Mouse (Mus musculus): ENCODE data around the gene Dpep2nb. TPM values are rescaled to one million over a fixed set of nuclear protein-coding genes. Genes with fewer than 3 reads are reported as not detected.

The Dpep2nb gene
- total and polyA plus RNA-seq, 3 experiments: 0.16 TPM; not detected in 2

GRCm38 (mm10) chr8:105961101-105961500 lies 44.7 kb downstream of the Dpep2nb start:
- DNase-seq (ENCODE audit: low spot score): no peak
- H3K4me3 ChIP-seq (ENCODE audit: low read depth, low read length): no peak overlapping the region
- no peak for ATAC-seq (ENCODE audit: extremely low read depth, insufficient number of reproducible peaks, low FRiP score, poor library complexity, severe bottlenecking)
- no peaks in the 10 kb centered on the region for H3K9me3 ChIP-seq (replicated peaks)
- peaks cover 36% of the 10 kb centered on the region for H3K4me1 ChIP-seq (ENCODE audit: insufficient read depth, low read depth, low read length)
- no peaks in the 10 kb centered on the region for H3K27me3 ChIP-seq (ENCODE audit: insufficient read depth, low read length)
- no peak for TF ChIP-seq GATA2 (IDR thresholded peaks at IDR 0.05; ENCODE audit: borderline replicate concordance, low read depth, low read length)
- no peak for TF ChIP-seq GATA1 (IDR thresholded peaks at IDR 0.05; ENCODE audit: borderline replicate concordance, low read length)
- TF ChIP-seq TAL1 (conservative IDR thresholded peaks at IDR 0.05; ENCODE audit: low read depth, low read length): no peak
- no peak for TF ChIP-seq CTCF (IDR thresholded peaks at IDR 0.05; ENCODE audit: low read depth, low read length)
- TF ChIP-seq POLR2AphosphoS5 (IDR thresholded peaks at IDR 0.05; ENCODE audit: insufficient replicate concordance, low read depth, low read length): no peak
- H3K36me3 ChIP-seq (replicated peaks): peaks cover 77% of the 10 kb centered on the region

- no peak for TF ChIP-seq POLR2AphosphoS5 (IDR thresholded peaks at IDR 0.05; ENCODE audit: insufficient replicate concordance, low read depth, low read length)
- DNase-seq (ENCODE audit: low spot score) (no peak), ATAC-seq (ENCODE audit: extremely low read depth, insufficient number of reproducible peaks, low FRiP score, poor library complexity, severe bottlenecking) (no peak)
- Histone ChIP-seq H3K9me3 (replicated peaks) (no peaks in the 10 kb centered on the region), H3K27me3 (ENCODE audit: insufficient read depth, low read length) (no peaks in the 10 kb centered on the region), H3K4me1 (ENCODE audit: insufficient read depth, low read depth, low read length) (peaks cover 21% of the 10 kb centered on the region), H3K36me3 (replicated peaks) (peaks cover 86% of the 10 kb centered on the region), H3K4me3 (ENCODE audit: low read depth, low read length) (no peak overlapping the region)
Measured at GRCm38 (mm10) chr8:105959350-105959749, 46.4 kb downstream of the Dpep2nb start.

- no peaks in the 10 kb centered on the region for H3K27me3 ChIP-seq (ENCODE audit: insufficient read depth, low read length)
- H3K4me1 ChIP-seq (ENCODE audit: insufficient read depth, low read depth, low read length): peaks cover 12% of the 10 kb centered on the region
- DNase-seq (ENCODE audit: low spot score) (no peak), ATAC-seq (ENCODE audit: extremely low read depth, insufficient number of reproducible peaks, low FRiP score, poor library complexity, severe bottlenecking) (no peak)
- H3K9me3 ChIP-seq (replicated peaks): no peaks in the 10 kb centered on the region
- H3K36me3 ChIP-seq (replicated peaks): peaks cover 85% of the 10 kb centered on the region
- TF ChIP-seq GATA2 (IDR thresholded peaks at IDR 0.05; ENCODE audit: borderline replicate concordance, low read depth, low read length) (no peak), POLR2AphosphoS5 (IDR thresholded peaks at IDR 0.05; ENCODE audit: insufficient replicate concordance, low read depth, low read length) (no peak), CTCF (IDR thresholded peaks at IDR 0.05; ENCODE audit: low read depth, low read length) (no peak), GATA1 (IDR thresholded peaks at IDR 0.05; ENCODE audit: borderline replicate concordance, low read length) (no peak), TAL1 (conservative IDR thresholded peaks at IDR 0.05; ENCODE audit: low read depth, low read length) (no peak)
- no peak overlapping the region for H3K4me3 ChIP-seq (ENCODE audit: low read depth, low read length)
Measured at GRCm38 (mm10) chr8:105957813-105958212, 48.0 kb downstream of the Dpep2nb start.

GRCm38 (mm10) chr8:105956556-105956955 lies 49.2 kb downstream of the Dpep2nb start:
- H3K4me3 ChIP-seq (ENCODE audit: low read depth, low read length): no peak overlapping the region
- no peaks in the 10 kb centered on the region for H3K9me3 ChIP-seq (replicated peaks)
- no peaks in the 10 kb centered on the region for H3K27me3 ChIP-seq (ENCODE audit: insufficient read depth, low read length)
- H3K36me3 ChIP-seq (replicated peaks): peaks cover 85% of the 10 kb centered on the region
- TF ChIP-seq GATA2 (IDR thresholded peaks at IDR 0.05; ENCODE audit: borderline replicate concordance, low read depth, low read length) (no peak), POLR2AphosphoS5 (IDR thresholded peaks at IDR 0.05; ENCODE audit: insufficient replicate concordance, low read depth, low read length) (no peak), GATA1 (IDR thresholded peaks at IDR 0.05; ENCODE audit: borderline replicate concordance, low read length) (no peak), TAL1 (conservative IDR thresholded peaks at IDR 0.05; ENCODE audit: low read depth, low read length) (no peak), CTCF (IDR thresholded peaks at IDR 0.05; ENCODE audit: low read depth, low read length) (no peak)
- DNase-seq (ENCODE audit: low spot score): no peak
- H3K4me1 ChIP-seq (ENCODE audit: insufficient read depth, low read depth, low read length): peaks cover 5% of the 10 kb centered on the region
- no peak for ATAC-seq (ENCODE audit: extremely low read depth, insufficient number of reproducible peaks, low FRiP score, poor library complexity, severe bottlenecking)

- ATAC-seq (ENCODE audit: extremely low read depth, insufficient number of reproducible peaks, low FRiP score, poor library complexity, severe bottlenecking): no peak
Measured at GRCm38 (mm10) chr8:105951057-105951659, 54.6 kb downstream of the Dpep2nb start.

GRCm38 (mm10) chr8:105949350-105949749 lies 56.4 kb downstream of the Dpep2nb start:
- TF ChIP-seq CTCF (IDR thresholded peaks at IDR 0.05; ENCODE audit: low read depth, low read length): no peak
- TF ChIP-seq POLR2AphosphoS5 (IDR thresholded peaks at IDR 0.05; ENCODE audit: insufficient replicate concordance, low read depth, low read length): no peak
- no peak for TF ChIP-seq GATA2 (IDR thresholded peaks at IDR 0.05; ENCODE audit: borderline replicate concordance, low read depth, low read length)
- TF ChIP-seq TAL1 (conservative IDR thresholded peaks at IDR 0.05; ENCODE audit: low read depth, low read length): no peak
- no peak for TF ChIP-seq GATA1 (IDR thresholded peaks at IDR 0.05; ENCODE audit: borderline replicate concordance, low read length)
- H3K4me3 ChIP-seq (ENCODE audit: low read depth, low read length): no peak overlapping the region
- peaks cover 93% of the 10 kb centered on the region for H3K36me3 ChIP-seq (replicated peaks)
- H3K27me3 ChIP-seq (ENCODE audit: insufficient read depth, low read length): no peaks in the 10 kb centered on the region
- ATAC-seq (ENCODE audit: extremely low read depth, insufficient number of reproducible peaks, low FRiP score, poor library complexity, severe bottlenecking) (no peak), DNase-seq (ENCODE audit: low spot score) (peak; percentile 54)
- H3K4me1 ChIP-seq (ENCODE audit: insufficient read depth, low read depth, low read length): peaks cover 12% of the 10 kb centered on the region
- no peaks in the 10 kb centered on the region for H3K9me3 ChIP-seq (replicated peaks)

More at GRCm38 (mm10) chr8:105951057-105951659, 54.6 kb downstream of the Dpep2nb start:
- Histone ChIP-seq H3K4me3 (ENCODE audit: low read depth, low read length) (no peak overlapping the region), H3K27me3 (ENCODE audit: insufficient read depth, low read length) (no peaks in the 10 kb centered on the region), H3K36me3 (replicated peaks) (peaks cover 89% of the 10 kb centered on the region), H3K9me3 (replicated peaks) (no peaks in the 10 kb centered on the region), H3K4me1 (ENCODE audit: insufficient read depth, low read depth, low read length) (peaks cover 12% of the 10 kb centered on the region)
- DNase-seq (ENCODE audit: low spot score): no peak
- TF ChIP-seq POLR2AphosphoS5 (IDR thresholded peaks at IDR 0.05; ENCODE audit: insufficient replicate concordance, low read depth, low read length) (no peak), TAL1 (conservative IDR thresholded peaks at IDR 0.05; ENCODE audit: low read depth, low read length) (no peak), GATA2 (IDR thresholded peaks at IDR 0.05; ENCODE audit: borderline replicate concordance, low read depth, low read length) (no peak), GATA1 (IDR thresholded peaks at IDR 0.05; ENCODE audit: borderline replicate concordance, low read length) (no peak), CTCF (IDR thresholded peaks at IDR 0.05; ENCODE audit: low read depth, low read length) (no peak)

Other genes starting within 250 kb of the Dpep2nb start
Only the 20 nearest of the 22 such genes appear.
- 35.6 and 114 TPM in 2 replicates for gene Ranbp10, start 178.6 kb downstream of the Dpep2nb start, total RNA-seq (2014; fragmentation: Nextera tagmentation)
- gene Ranbp10, start 178.6 kb downstream of the Dpep2nb start, total RNA-seq (2017): 12.5 and 14.3 TPM in 2 replicates
- gene Ranbp10, start 178.6 kb downstream of the Dpep2nb start, polyA plus RNA-seq (2012): 22.1 and 29.3 TPM in 2 replicates
- gene Tsnaxip1, start 178.2 kb downstream of the Dpep2nb start, total RNA-seq (2014; fragmentation: Nextera tagmentation): not detected in 2 replicates
- gene Tsnaxip1, start 178.2 kb downstream of the Dpep2nb start, total RNA-seq (2017): 0.06 and 0.16 TPM in 2 replicates
- gene Tsnaxip1, start 178.2 kb downstream of the Dpep2nb start, polyA plus RNA-seq (2012): not detected in 2 replicates
- 25.2 and 31.4 TPM in 2 replicates for gene Cenpt, start 152.7 kb downstream of the Dpep2nb start, total RNA-seq (2014; fragmentation: Nextera tagmentation)
- 14.4 and 14.6 TPM in 2 replicates for gene Cenpt, start 152.7 kb downstream of the Dpep2nb start, total RNA-seq (2017)
- gene Cenpt, start 152.7 kb downstream of the Dpep2nb start, polyA plus RNA-seq (2012): 12.7 and 12.9 TPM in 2 replicates
- gene Thap11, start 150.8 kb downstream of the Dpep2nb start, total RNA-seq (2014; fragmentation: Nextera tagmentation): 18.1 and 22.5 TPM in 2 replicates
- 35.8 and 42.5 TPM in 2 replicates for gene Thap11, start 150.8 kb downstream of the Dpep2nb start, total RNA-seq (2017)
- gene Thap11, start 150.8 kb downstream of the Dpep2nb start, polyA plus RNA-seq (2012): 31.7 and 34.2 TPM in 2 replicates
- gene Nutf2, start 145.4 kb downstream of the Dpep2nb start, total RNA-seq (2014; fragmentation: Nextera tagmentation): 378 and 465 TPM in 2 replicates
- 87.1 and 116 TPM in 2 replicates for gene Nutf2, start 145.4 kb downstream of the Dpep2nb start, total RNA-seq (2017)
- gene Nutf2, start 145.4 kb downstream of the Dpep2nb start, polyA plus RNA-seq (2012): 284 and 322 TPM in 2 replicates
- 32.7 and 53.4 TPM in 2 replicates for gene Edc4, start 125.1 kb downstream of the Dpep2nb start, total RNA-seq (2014; fragmentation: Nextera tagmentation)
- 39.7 and 43.0 TPM in 2 replicates for gene Edc4, start 125.1 kb downstream of the Dpep2nb start, total RNA-seq (2017)
- gene Edc4, start 125.1 kb downstream of the Dpep2nb start, polyA plus RNA-seq (2012): 27.4 and 29.7 TPM in 2 replicates
- not detected in 2 replicates for gene Nrn1l, start 112.4 kb downstream of the Dpep2nb start, total RNA-seq (2014; fragmentation: Nextera tagmentation)
- gene Nrn1l, start 112.4 kb downstream of the Dpep2nb start, total RNA-seq (2017): 0.38 TPM in 1 of 2 replicates, not detected in the other
- 1.5 and 1.8 TPM in 2 replicates for gene Nrn1l, start 112.4 kb downstream of the Dpep2nb start, polyA plus RNA-seq (2012)
- gene Pskh1, start 105.5 kb downstream of the Dpep2nb start, total RNA-seq (2014; fragmentation: Nextera tagmentation): 26.1 and 32.1 TPM in 2 replicates
- 21.3 and 22.7 TPM in 2 replicates for gene Pskh1, start 105.5 kb downstream of the Dpep2nb start, total RNA-seq (2017)
- gene Pskh1, start 105.5 kb downstream of the Dpep2nb start, polyA plus RNA-seq (2012): 13.1 and 19.5 TPM in 2 replicates
- gene Ctrl, start 72.1 kb downstream of the Dpep2nb start, total RNA-seq (2014; fragmentation: Nextera tagmentation): not detected in 2 replicates
- 0.38 and 1.1 TPM in 2 replicates for gene Ctrl, start 72.1 kb downstream of the Dpep2nb start, total RNA-seq (2017)
- 0.14 TPM in 1 of 2 replicates, not detected in the other for gene Ctrl, start 72.1 kb downstream of the Dpep2nb start, polyA plus RNA-seq (2012)
- 14.4 and 16.3 TPM in 2 replicates for gene Psmb10, start 67.5 kb downstream of the Dpep2nb start, total RNA-seq (2014; fragmentation: Nextera tagmentation)
- gene Psmb10, start 67.5 kb downstream of the Dpep2nb start, total RNA-seq (2017): 15.3 and 19.7 TPM in 2 replicates
- gene Psmb10, start 67.5 kb downstream of the Dpep2nb start, polyA plus RNA-seq (2012): 125 and 148 TPM in 2 replicates
- gene Lcat, start 62.6 kb downstream of the Dpep2nb start, total RNA-seq (2014; fragmentation: Nextera tagmentation): 0.92 TPM in 1 of 2 replicates, not detected in the other
- 0.17 and 0.22 TPM in 2 replicates for gene Lcat, start 62.6 kb downstream of the Dpep2nb start, total RNA-seq (2017)
- 0.29 and 0.40 TPM in 2 replicates for gene Lcat, start 62.6 kb downstream of the Dpep2nb start, polyA plus RNA-seq (2012)
- gene Slc12a4, start 39.9 kb downstream of the Dpep2nb start, total RNA-seq (2014; fragmentation: Nextera tagmentation): 3.7 and 4.4 TPM in 2 replicates
- 6.6 and 7.2 TPM in 2 replicates for gene Slc12a4, start 39.9 kb downstream of the Dpep2nb start, total RNA-seq (2017)
- 7.4 and 8.7 TPM in 2 replicates for gene Slc12a4, start 39.9 kb downstream of the Dpep2nb start, polyA plus RNA-seq (2012)
- not detected in 2 replicates for gene Dpep3, start 26.5 kb downstream of the Dpep2nb start, total RNA-seq (2014; fragmentation: Nextera tagmentation)
- gene Dpep3, start 26.5 kb downstream of the Dpep2nb start, total RNA-seq (2017): 0.05 TPM in 1 of 2 replicates, not detected in the other
- not detected in 2 replicates for gene Dpep3, start 26.5 kb downstream of the Dpep2nb start, polyA plus RNA-seq (2012)
- 20.9 and 21.7 TPM in 2 replicates for gene Dus2, start 14.6 kb downstream of the Dpep2nb start, total RNA-seq (2014; fragmentation: Nextera tagmentation)
- gene Dus2, start 14.6 kb downstream of the Dpep2nb start, total RNA-seq (2017): 14.2 and 18.3 TPM in 2 replicates
- gene Dus2, start 14.6 kb downstream of the Dpep2nb start, polyA plus RNA-seq (2012): 3.6 and 3.9 TPM in 2 replicates
- 9.9 TPM in 2 replicates for gene Ddx28, start 5.9 kb upstream of the Dpep2nb start, total RNA-seq (2014; fragmentation: Nextera tagmentation)
- gene Ddx28, start 5.9 kb upstream of the Dpep2nb start, total RNA-seq (2017): 18.6 and 19.4 TPM in 2 replicates
- gene Ddx28, start 5.9 kb upstream of the Dpep2nb start, polyA plus RNA-seq (2012): 22.6 and 26.0 TPM in 2 replicates
- gene Nfatc3, start 52.9 kb upstream of the Dpep2nb start, total RNA-seq (2014; fragmentation: Nextera tagmentation): 189 and 192 TPM in 2 replicates
- 29.6 and 31.0 TPM in 2 replicates for gene Nfatc3, start 52.9 kb upstream of the Dpep2nb start, total RNA-seq (2017)
- 13.0 and 15.0 TPM in 2 replicates for gene Nfatc3, start 52.9 kb upstream of the Dpep2nb start, polyA plus RNA-seq (2012)
- gene Esrp2, start 131.0 kb upstream of the Dpep2nb start, total RNA-seq (2014; fragmentation: Nextera tagmentation): not detected in 2 replicates
- gene Esrp2, start 131.0 kb upstream of the Dpep2nb start, total RNA-seq (2017): 0.06 TPM in 1 of 2 replicates, not detected in the other
- not detected in 2 replicates for gene Esrp2, start 131.0 kb upstream of the Dpep2nb start, polyA plus RNA-seq (2012)
- gene Pla2g15, start 144.4 kb upstream of the Dpep2nb start, total RNA-seq (2014; fragmentation: Nextera tagmentation): 0.83 TPM in 1 of 2 replicates, not detected in the other
- 0.55 and 1.5 TPM in 2 replicates for gene Pla2g15, start 144.4 kb upstream of the Dpep2nb start, total RNA-seq (2017)
- 0.29 and 0.39 TPM in 2 replicates for gene Pla2g15, start 144.4 kb upstream of the Dpep2nb start, polyA plus RNA-seq (2012)
- gene Slc7a6, start 162.9 kb upstream of the Dpep2nb start, total RNA-seq (2014; fragmentation: Nextera tagmentation): 6.6 and 7.1 TPM in 2 replicates
- gene Slc7a6, start 162.9 kb upstream of the Dpep2nb start, total RNA-seq (2017): 4.1 TPM in 2 replicates
- 1.0 and 1.3 TPM in 2 replicates for gene Slc7a6, start 162.9 kb upstream of the Dpep2nb start, polyA plus RNA-seq (2012)
- 32.7 and 36.3 TPM in 2 replicates for gene Slc7a6os, start 205.0 kb upstream of the Dpep2nb start, total RNA-seq (2014; fragmentation: Nextera tagmentation)
- 41.0 and 45.6 TPM in 2 replicates for gene Slc7a6os, start 205.0 kb upstream of the Dpep2nb start, total RNA-seq (2017)
- 24.1 and 25.6 TPM in 2 replicates for gene Slc7a6os, start 205.0 kb upstream of the Dpep2nb start, polyA plus RNA-seq (2012)